Mouse (Mus musculus) neural tube, embryonic 15.5 days (tissue): Measurements from ENCODE around the gene B3gnt4. TPM values are rescaled to one million over a fixed set of nuclear protein-coding genes. Genes with fewer than 3 reads are reported as not detected.
"Not testable (repeated sequence)": the region's sequence is repeated elsewhere in the genome, so short reads cannot be mapped to it uniquely, and the experiment has no call there.

Experiments used
- ATAC-seq: fragments of 200-750 bp; cut with Nextera tagmentation; 2 replicates; pipeline ENCODE4 v1.8.0; 2017; ENCODE audit warnings: mild to moderate bottlenecking, moderate TSS enrichment, moderate library complexity; ENCODE audit not compliant: low FRiP score
- H3K27ac ChIP-seq: fragments of 300-500 bp; sonication (generic); replicated peaks from 2 replicates; pipeline ENCODE4 v1.5.1; 2015; ENCODE audit warnings: mild to moderate bottlenecking, inconsistent platforms
- H3K27me3 ChIP-seq: fragments of 300-500 bp; sonication (generic); replicated peaks from 2 replicates; pipeline ENCODE4 v1.6.1; 2015; ENCODE audit warnings: inconsistent platforms
- H3K36me3 ChIP-seq: fragments of 300-500 bp; sonication (generic); 2 replicates; pipeline ENCODE4 v1.6.1; 2015; ENCODE audit warnings: inconsistent platforms
- H3K4me1 ChIP-seq: fragments of 300-500 bp; sonication (generic); 2 replicates; pipeline ENCODE4 v1.6.1; 2015; ENCODE audit warnings: inconsistent platforms
- H3K4me2 ChIP-seq: fragments of 300-500 bp; sonication (generic); 2 replicates; pipeline ENCODE4 v1.6.1; 2015; ENCODE audit warnings: inconsistent platforms, mild to moderate bottlenecking, moderate library complexity
- H3K4me3 ChIP-seq: fragments of 300-500 bp; sonication (generic); replicated peaks from 2 replicates; pipeline ENCODE4 v1.5.1; 2015; ENCODE audit warnings: mild to moderate bottlenecking, inconsistent platforms
- H3K9ac ChIP-seq: fragments of 300-500 bp; sonication (generic); replicated peaks from 2 replicates; pipeline ENCODE4 v1.6.1; 2015; ENCODE audit warnings: mild to moderate bottlenecking, inconsistent platforms
- H3K9me3 ChIP-seq: fragments of 300-500 bp; sonication (generic); replicated peaks from 2 replicates; pipeline ENCODE4 v1.6.1; 2016; ENCODE audit warnings: inconsistent platforms
- WGBS: fragments of 180-500 bp; shearing (Covaris S2); methylation state at CpG from one replicate; pipeline ENCODE4 v1.1.7; 2015; ENCODE audit warnings: mixed read lengths; 5-methylcytosine and 5-hydroxymethylcytosine counted together
- polyA plus RNA-seq: library from polyadenylated mRNA; unstranded; fragments of >200 nt; fragmentation: Nextera tagmentation; extraction: Ambion mirVana; gene quantifications from 2 replicates; pipeline ENCODE4 v1.2.1, GENCODE M21; 2015

The B3gnt4 gene
- polyA plus RNA-seq, 1 experiment from 2014 or later: 1.1 TPM

DNA sequence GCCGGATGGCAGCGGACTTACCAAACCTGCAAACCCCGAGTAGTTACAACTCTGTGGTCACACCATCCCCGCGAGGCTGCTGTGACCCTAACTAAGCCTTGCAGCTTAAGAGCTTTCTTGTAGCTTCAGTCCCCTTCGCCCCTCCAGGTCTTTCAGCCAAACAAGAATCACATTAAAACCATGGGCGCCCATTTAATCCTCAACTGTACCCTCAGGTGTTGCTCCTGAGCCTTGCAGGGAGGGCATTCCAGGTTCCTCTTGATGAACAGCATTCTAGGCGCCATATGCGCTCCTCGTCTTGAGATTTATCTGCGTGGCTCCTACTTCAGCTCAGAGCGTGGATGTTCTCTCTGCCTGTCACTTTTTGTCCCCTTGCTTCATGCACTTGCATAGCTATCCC is 1.3 kb upstream of the B3gnt4 start:
- H3K9ac ChIP-seq: peak overlapping the region; percentile 59
- peaks cover 5% of the 10 kb centered on the region for H3K27me3 ChIP-seq
- ATAC-seq: 0 out of 2 replicates have a peak, but pooled peaks have one; percentile 4
- peak overlapping the region; percentile 56 for H3K4me3 ChIP-seq
- peaks cover 13% of the 10 kb centered on the region for H3K36me3 ChIP-seq
- H3K9me3 ChIP-seq: no peaks in the 10 kb centered on the region
- peak overlapping the region; percentile 85 for H3K4me2 ChIP-seq
- H3K4me1 ChIP-seq: peaks cover 21% of the 10 kb centered on the region
- no peak overlapping the region for H3K27ac ChIP-seq
- 8% methylated on average over 12 of the region's 12 CpGs for WGBS

DNA sequence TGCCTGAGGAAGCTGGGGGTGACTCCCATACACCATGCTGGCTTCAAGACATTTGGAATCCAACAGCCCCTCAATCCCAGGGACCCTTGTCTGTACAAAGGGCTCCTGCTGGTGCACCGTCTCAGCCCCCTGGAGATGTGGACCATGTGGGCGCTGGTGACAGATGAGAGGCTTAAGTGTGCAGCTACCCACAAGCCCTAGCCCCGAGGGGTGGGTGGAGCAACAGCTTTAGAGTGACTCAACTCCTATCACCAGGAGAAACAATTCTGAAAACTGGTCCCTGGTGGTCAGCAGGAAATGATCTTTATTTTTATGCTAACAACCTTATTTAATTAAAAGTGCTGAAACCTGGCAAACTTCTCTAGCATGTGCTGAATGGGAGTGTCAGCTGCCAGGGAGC is 1.2 kb downstream of the B3gnt4 start:
- not testable (repeated sequence) for H3K9ac ChIP-seq, ATAC-seq, H3K4me2 ChIP-seq, H3K27me3 ChIP-seq, H3K27ac ChIP-seq, H3K9me3 ChIP-seq, H3K4me3 ChIP-seq
- peaks cover 35% of the 10 kb centered on the region for H3K36me3 ChIP-seq
- 92% methylated on average over 3 of the region's 3 CpGs for WGBS
- peaks cover 21% of the 10 kb centered on the region for H3K4me1 ChIP-seq

DNA sequence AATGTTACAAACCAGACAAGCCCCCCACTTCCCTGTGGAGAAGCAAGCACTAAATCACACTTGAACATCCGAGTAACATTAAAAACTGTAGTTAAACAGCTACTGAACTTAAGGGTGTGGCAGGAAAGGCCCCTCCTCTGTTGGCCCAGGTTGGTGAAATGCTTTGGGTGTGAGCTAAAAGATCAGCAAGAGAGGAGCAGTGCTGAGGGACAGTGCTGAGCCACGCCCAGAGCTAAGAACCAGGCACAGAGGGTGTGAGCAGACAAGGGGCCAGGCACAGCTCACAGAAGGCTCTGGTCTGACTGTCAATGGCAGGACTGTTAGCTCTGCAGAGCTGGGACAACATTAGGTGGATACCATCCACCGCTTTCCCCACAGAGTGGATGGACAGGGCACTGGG is 1.8 kb downstream of the B3gnt4 start:
- Histone ChIP-seq H3K36me3 (peaks cover 41% of the 10 kb centered on the region), H3K9ac (no peak overlapping the region), H3K27ac (no peak overlapping the region), H3K9me3 (no peaks in the 10 kb centered on the region), H3K27me3 (no peaks in the 10 kb centered on the region), H3K4me1 (peaks cover 21% of the 10 kb centered on the region), H3K4me3 (no peak overlapping the region), H3K4me2 (no peak overlapping the region)
- no peak for ATAC-seq
- WGBS: 75% methylated on average over 3 of the region's 3 CpGs

DNA sequence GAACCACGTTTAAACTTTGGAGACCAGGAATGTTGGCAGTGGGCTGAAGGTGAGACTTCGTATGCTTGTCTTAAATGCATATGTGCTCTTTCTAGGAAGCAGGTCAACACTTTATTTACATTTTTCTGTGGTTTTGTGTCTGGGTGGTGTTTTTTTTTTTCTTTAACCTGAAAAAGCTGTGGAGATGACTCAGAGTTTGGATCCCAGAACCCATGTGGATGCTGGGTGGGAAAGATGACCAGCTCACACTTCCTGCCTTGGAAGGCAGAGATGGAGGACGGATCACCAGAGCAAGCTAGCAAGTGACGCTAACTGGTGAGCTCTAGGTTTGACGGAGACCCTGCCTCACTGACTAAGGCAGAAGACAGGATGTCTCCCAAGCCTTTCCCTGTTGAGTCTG is 4.6 kb downstream of the B3gnt4 start:
- H3K36me3 ChIP-seq: peaks cover 60% of the 10 kb centered on the region
- no peak overlapping the region for H3K4me3 ChIP-seq
- H3K4me1 ChIP-seq: 0 out of 2 replicates have a peak, but pooled peaks cover 1% of the 10 kb centered on the region
- no peak overlapping the region for H3K4me2 ChIP-seq
- 91% methylated on average over 5 of the region's 5 CpGs for WGBS
- no peaks in the 10 kb centered on the region for H3K27me3 ChIP-seq
- no peak overlapping the region for H3K9ac ChIP-seq
- no peaks in the 10 kb centered on the region for H3K9me3 ChIP-seq
- H3K27ac ChIP-seq: no peak overlapping the region
- ATAC-seq: no peak

DNA sequence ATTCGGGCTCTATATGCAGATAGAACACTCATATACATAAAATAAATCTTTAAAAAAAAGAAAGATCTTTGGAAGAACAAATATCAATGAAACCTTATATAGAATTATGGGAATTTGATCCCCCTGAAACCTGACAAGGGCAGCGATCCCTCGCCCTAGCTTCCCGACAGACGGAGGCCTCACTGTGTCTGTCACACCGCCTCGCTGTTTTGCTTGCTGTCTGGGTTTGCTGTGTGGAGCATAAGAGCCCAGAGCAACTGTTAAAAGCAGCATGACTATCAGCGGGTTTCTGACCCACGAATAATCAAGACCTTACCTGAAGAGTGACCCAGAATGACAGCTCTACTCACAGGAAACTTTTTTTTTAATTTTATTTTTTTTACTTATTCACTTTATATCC is 10.4 kb downstream of the B3gnt4 start:
- no peak overlapping the region for H3K27ac ChIP-seq
- peaks cover 33% of the 10 kb centered on the region for H3K36me3 ChIP-seq
- no peak overlapping the region for H3K9ac ChIP-seq
- H3K4me1 ChIP-seq: peaks cover 27% of the 10 kb centered on the region
- whole genome bisulfite sequencing: 87% methylated on average over 9 of the region's 9 CpGs
- H3K9me3 ChIP-seq: no peaks in the 10 kb centered on the region
- no peak for ATAC-seq
- H3K4me3 ChIP-seq: no peak overlapping the region
- no peaks in the 10 kb centered on the region for H3K27me3 ChIP-seq
- H3K4me2 ChIP-seq: no peak overlapping the region

DNA sequence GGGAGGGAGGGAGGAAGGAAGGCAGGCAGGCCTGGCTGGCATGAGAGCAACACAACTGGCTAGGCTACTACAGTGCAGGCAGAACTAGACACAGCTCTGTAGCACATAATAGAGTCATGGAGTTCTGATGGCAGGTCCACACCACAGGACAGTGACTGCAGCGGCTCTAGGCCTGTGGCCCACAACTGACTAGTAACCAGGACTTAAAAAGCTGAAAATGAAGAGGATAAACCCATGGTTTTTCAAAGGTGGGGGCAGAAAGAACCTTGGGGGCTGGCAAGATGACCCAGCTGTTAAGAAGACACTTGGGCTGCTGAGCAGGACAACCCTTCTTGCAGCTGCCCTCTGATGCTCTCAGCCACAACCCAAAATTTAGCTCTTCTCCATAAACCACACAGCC is 11.4 kb downstream of the B3gnt4 start:
- ATAC-seq: no peak
- 88% methylated on average over 1 of the region's 1 CpGs for WGBS
- H3K9ac ChIP-seq: no peak overlapping the region
- H3K4me2 ChIP-seq: no peak overlapping the region
- H3K4me3 ChIP-seq: no peak overlapping the region
- H3K27me3 ChIP-seq: no peaks in the 10 kb centered on the region
- H3K4me1 ChIP-seq: peaks cover 27% of the 10 kb centered on the region
- H3K36me3 ChIP-seq: peaks cover 24% of the 10 kb centered on the region
- H3K9me3 ChIP-seq: no peaks in the 10 kb centered on the region
- no peak overlapping the region for H3K27ac ChIP-seq

DNA sequence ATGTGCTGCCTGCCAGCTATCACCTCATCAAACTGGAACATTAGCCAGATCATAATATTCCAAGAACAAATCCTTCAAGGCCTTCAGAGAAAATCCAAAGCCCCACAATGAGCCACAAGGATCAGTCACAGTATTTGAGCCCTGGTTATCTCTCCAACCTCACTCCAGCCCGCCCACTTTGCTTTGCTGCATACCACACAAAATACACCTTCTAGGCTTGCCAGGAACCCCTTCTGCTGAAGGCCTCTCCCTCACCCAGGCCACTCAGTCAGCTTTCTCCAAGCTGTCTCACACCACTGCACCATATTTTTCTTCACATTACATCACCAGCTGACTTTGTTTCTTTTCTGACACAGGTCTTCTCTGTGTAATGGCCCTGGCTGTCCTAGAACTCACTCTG is 11.9 kb downstream of the B3gnt4 start:
- WGBS: 100% methylated on average over 1 of the region's 1 CpGs
- H3K4me3 ChIP-seq: no peak overlapping the region

DNA sequence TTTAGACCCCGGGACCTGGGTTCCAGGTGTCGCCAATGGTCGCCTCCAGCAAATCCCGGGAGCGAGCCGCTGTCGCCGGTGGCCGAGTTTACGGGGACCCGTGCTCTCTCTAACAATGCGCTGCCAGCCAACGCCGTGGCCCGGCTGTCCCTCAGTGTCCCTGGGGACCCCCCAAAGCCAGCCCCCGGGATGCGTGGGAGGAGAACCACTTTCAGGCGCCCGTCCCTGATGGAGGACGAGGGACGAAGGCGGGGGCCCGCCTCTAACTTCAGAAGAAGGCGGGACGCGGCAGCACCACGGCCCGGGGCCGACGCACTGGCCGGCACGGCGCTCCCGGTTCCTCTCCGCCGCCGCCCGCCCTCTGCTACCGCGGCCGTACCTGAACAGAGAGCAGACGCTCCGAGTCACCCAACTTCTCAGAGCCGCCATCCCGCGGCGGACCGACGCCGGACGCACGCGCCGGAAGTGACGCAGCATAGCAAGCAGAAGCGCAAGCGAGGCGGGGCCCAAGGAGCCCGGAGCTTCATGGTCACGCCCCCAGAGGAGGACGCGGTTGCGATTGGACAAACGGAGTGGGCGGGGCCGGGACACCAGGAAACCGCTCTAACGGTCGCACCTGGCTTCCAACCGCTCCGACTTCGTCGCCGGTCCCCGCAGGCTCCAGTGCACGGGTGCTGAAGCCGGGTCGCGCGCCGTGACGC is 13.6 kb downstream of the B3gnt4 start, which contains the start of gene Diablo:
Diablo (minus strand) TSS at position 485 of the 701 bp plus-strand sequence.
- Histone ChIP-seq H3K27me3 (no peaks in the 10 kb centered on the region), H3K9ac (peak within 1 kb of the TSS; percentile 81), H3K4me1 (peaks cover 27% of the 10 kb centered on the region), H3K27ac (peak within 1 kb of the TSS; percentile 79), H3K4me2 (peak within 1 kb of the TSS; percentile 94), H3K36me3 (peaks cover 20% of the 10 kb centered on the region), H3K4me3 (peak within 1 kb of the TSS; percentile 98), H3K9me3 (no peaks in the 10 kb centered on the region)
- under 1% methylated on average over 82 of the region's 82 CpGs for WGBS
- ATAC-seq: peak; percentile 98

More for the DNA sequence above, 11.9 kb downstream of the B3gnt4 start:
- H3K36me3 ChIP-seq: peaks cover 22% of the 10 kb centered on the region
- H3K9ac ChIP-seq: no peak overlapping the region
- ATAC-seq: no peak
- no peaks in the 10 kb centered on the region for H3K27me3 ChIP-seq
- no peaks in the 10 kb centered on the region for H3K9me3 ChIP-seq
- no peak overlapping the region for H3K4me2 ChIP-seq
- no peak overlapping the region for H3K27ac ChIP-seq
- H3K4me1 ChIP-seq: peaks cover 27% of the 10 kb centered on the region

DNA sequence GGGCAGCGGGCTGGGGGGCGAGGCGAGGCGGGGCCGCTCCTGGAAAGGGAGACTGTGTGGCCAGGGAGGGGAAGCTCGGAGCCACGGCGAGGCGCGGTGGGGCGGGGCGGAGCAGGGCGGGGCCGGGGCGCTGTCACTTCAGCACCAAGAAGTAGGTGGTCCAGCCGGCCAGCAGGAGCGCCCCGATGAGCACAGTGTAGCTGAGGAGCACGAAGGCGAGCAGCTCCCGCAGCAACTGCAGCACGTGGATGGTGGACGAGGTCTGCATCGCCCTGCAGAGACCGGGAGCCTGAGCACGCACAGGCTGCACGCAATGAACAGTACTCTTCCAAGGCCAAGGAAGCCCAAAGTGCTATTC is 14.1 kb downstream of the B3gnt4 start:
- Histone ChIP-seq H3K4me3 (peak overlapping the region; percentile 98), H3K27me3 (no peaks in the 10 kb centered on the region), H3K4me2 (peak overlapping the region; percentile 94), H3K9me3 (no peaks in the 10 kb centered on the region), H3K27ac (peak overlapping the region; percentile 79), H3K36me3 (peaks cover 25% of the 10 kb centered on the region), H3K4me1 (peaks cover 27% of the 10 kb centered on the region), H3K9ac (peak overlapping the region; percentile 58)
- under 1% methylated on average over 26 of the region's 27 CpGs for WGBS
- peak; percentile 87 for ATAC-seq

DNA sequence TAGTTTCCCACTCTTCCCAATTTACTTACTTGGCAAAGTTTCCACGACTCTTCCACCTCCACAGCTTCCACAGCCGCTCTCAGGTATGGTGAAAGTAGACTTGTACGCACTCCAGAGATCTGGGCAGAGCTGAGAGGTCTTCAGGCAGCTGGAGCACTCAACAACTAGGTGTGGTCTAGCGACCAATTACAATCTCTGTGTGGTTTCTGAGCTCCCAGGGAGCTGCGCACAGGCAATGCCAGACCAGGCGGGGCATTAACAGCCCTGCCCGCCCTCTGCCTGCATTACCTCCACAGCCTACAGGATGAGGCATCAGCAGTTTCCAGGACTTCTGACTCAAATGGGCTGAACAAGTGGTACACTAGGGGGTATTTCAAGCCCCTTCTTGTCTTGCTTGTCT is 15.0 kb downstream of the B3gnt4 start, which contains the start of gene Gm49027:
Gm49027 (minus strand) TSS at position 208 of the 400 bp plus-strand sequence.
- Histone ChIP-seq H3K9ac (peak within 1 kb of the TSS; percentile 58), H3K27me3 (no peaks in the 10 kb centered on the region), H3K4me2 (peak within 1 kb of the TSS; percentile 94), H3K9me3 (no peaks in the 10 kb centered on the region), H3K27ac (peak within 1 kb of the TSS; percentile 79), H3K36me3 (peaks cover 29% of the 10 kb centered on the region), H3K4me3 (peak within 1 kb of the TSS; percentile 98), H3K4me1 (peaks cover 27% of the 10 kb centered on the region)
- WGBS: 92% methylated on average over 7 of the region's 7 CpGs
- ATAC-seq: no peak

DNA sequence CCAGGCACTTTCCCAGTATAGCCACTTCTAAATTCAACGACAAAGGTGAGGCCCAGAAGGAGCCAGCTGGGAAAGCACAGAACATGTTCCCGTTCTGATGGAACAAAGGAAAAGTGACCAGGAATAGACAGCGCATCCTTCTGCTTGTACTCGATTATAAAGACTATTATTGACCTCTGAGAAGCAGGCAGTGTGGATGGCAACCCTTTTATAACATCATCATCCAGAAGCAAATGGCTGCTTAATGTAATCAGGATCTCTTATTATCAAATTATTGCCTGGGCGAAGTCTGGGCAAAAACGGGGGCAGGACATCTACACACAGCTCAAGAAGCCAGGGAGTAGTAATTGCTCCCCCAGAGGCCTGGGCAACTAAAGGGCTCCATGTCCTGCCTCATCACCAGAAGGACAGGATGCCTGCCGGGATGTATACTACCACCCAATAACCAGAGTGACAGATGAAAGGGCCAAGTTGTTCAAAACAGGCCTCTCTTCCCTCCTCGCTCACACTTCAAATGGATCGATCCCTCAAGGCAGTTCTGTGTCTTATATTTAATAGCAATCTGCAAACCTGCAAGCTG is 15.7 kb downstream of the B3gnt4 start:
- no peak for ATAC-seq
- H3K4me3 ChIP-seq: no peak overlapping the region
- WGBS: 90% methylated on average over 9 of the region's 9 CpGs
- H3K4me2 ChIP-seq: no peak overlapping the region
- H3K9me3 ChIP-seq: no peaks in the 10 kb centered on the region
- H3K27me3 ChIP-seq: no peaks in the 10 kb centered on the region
- H3K9ac ChIP-seq: no peak overlapping the region
- no peak overlapping the region for H3K27ac ChIP-seq
- peaks cover 27% of the 10 kb centered on the region for H3K4me1 ChIP-seq
- peaks cover 37% of the 10 kb centered on the region for H3K36me3 ChIP-seq

DNA sequence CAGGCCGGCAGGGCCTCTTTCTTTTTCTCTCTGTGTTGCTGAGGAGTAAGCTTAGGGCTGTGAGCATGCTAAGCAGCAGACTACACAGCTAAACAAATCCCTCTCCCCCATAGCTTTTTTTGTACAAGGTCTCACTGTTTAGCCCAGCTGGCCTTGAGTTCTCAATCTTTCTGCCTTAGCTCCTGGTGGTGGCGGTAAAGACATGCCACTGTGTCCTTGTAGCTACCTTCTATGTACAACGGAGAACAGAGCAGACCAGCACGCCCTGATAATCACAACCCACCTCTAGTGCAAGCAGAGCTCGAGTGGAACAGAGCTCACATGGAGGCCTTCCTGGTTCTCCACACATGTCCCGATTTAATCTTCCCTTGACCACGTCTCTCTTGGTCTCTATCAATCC is 18.4 kb downstream of the B3gnt4 start:
- Histone ChIP-seq H3K27ac (no peak overlapping the region), H3K4me3 (no peak overlapping the region), H3K36me3 (peaks cover 63% of the 10 kb centered on the region), H3K27me3 (no peaks in the 10 kb centered on the region), H3K9ac (no peak overlapping the region), H3K9me3 (no peaks in the 10 kb centered on the region), H3K4me2 (no peak overlapping the region), H3K4me1 (peaks cover 7% of the 10 kb centered on the region)
- 81% methylated on average over 7 of the region's 7 CpGs for WGBS
- no peak for ATAC-seq
